14 mouse cellular contexts compared by ENCODE assay signal in the genomic region with DNA sequence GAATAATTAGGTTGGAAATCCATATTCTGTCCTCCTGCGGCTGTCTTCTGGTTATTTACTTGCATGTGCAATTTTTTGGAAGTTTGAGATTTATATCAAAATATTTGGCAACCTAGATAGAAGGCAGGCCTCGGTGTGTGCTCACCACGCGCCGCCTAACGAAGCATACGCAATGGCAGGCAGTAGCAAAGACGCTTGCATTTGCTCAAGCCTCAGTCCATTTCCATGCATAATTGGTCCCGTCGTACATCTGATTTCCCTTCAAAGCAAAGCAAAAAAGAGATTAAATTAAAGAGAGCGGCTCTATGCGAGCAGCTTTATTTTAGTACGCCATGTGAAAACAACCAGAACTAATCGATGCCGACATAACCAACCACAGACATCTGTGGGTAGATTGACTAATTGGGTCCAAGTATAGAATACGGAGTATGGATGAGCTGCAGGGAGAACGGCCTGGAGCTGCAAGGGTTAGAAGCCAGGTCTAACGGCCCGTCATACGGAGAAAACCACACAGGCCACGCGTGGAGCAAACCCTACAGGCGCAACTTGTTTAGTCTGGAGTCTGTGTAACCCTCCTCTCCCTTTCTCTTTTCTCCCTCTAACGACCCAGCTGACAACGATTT. TPM values are rescaled to one million over a fixed set of nuclear protein-coding genes. Genes with fewer than 3 reads are reported as not detected.
DNase-seq lines count a peak whose midpoint lies in the region; ATAC-seq and TF ChIP-seq lines count a peak whose summit lies in the region.
"Had no signal": no experiment of that assay in that cellular context is flagged by ENCODE, and none has a peak within 500 bp of the region (broad histone marks: within the 10 kb centered on the region; RNA-seq: fewer than 3 reads in every experiment).

No protein-coding gene starts in this region.

- WGBS in embryonic facial prominence, embryonic 10.5 days = 62% methylated on average over 25 of the region's 25 CpGs
- WGBS in forebrain, embryonic 16.5 days = 16% methylated on average over 25 of the region's 25 CpGs
- WGBS in midbrain, postnatal 0 days = 35% methylated on average over 25 of the region's 25 CpGs

- DNase-seq in left cerebral cortex, adult 2 months (ENCODE audit: extremely low spot score in 1 of 2, low spot score in 2 of 2) = no peak
- no peak for DNase-seq in left cerebral cortex, adult 11 months (ENCODE audit: low spot score)
- DNase-seq in embryonic facial prominence, embryonic 10.5 days (ENCODE audit: low spot score) = peak; percentile 35
- DNase-seq in midbrain, postnatal 0 days (ENCODE audit: low spot score) = peak; percentile 28
- no peak for DNase-seq in kidney, postnatal 10 days
- no peak for DNase-seq in cerebellum, postnatal 14 days
- no peak for DNase-seq in testis, postnatal 14 days (ENCODE audit: low spot score)
- DNase-seq: gastrocnemius, postnatal 25 days; heart, postnatal 10 days; right cerebral cortex, postnatal 25 days had no signal

- peak; percentile 81 for ATAC-seq in forebrain, embryonic 16.5 days
- ATAC-seq in midbrain, postnatal 0 days (ENCODE audit: low FRiP score) = peak; percentile 62; the same call in 1 of the 2 replicates
- ATAC-seq: CD4-positive, CD25-positive, alpha-beta regulatory T cell, adult 4 months had no signal

- H3K4me3 ChIP-seq in left cerebral cortex, adult 2 months = no peak overlapping the region
- H3K4me3 ChIP-seq in embryonic facial prominence, embryonic 10.5 days = no peak overlapping the region
- peak overlapping the region; percentile 28 for H3K4me3 ChIP-seq in forebrain, embryonic 16.5 days (replicated peaks; ENCODE audit: low read length)
- no peak overlapping the region for H3K4me3 ChIP-seq in midbrain, postnatal 0 days (ENCODE audit: low read depth, low read length)
- H3K4me3 ChIP-seq: lung, embryonic 15.5 days had no signal

- peaks cover 17% of the 10 kb centered on the region for H3K4me1 ChIP-seq in embryonic facial prominence, embryonic 10.5 days
- H3K4me1 ChIP-seq in forebrain, embryonic 16.5 days (replicated peaks; ENCODE audit: control insufficient read depth, insufficient read depth, low read length) = peaks cover 11% of the 10 kb centered on the region
- peaks cover 4% of the 10 kb centered on the region; the same call in 1 of the 2 replicates for H3K4me1 ChIP-seq in midbrain, postnatal 0 days (ENCODE audit: insufficient read depth, low read length)

- no peaks in the 10 kb centered on the region for H3K36me3 ChIP-seq in embryonic facial prominence, embryonic 10.5 days (replicated peaks)
- H3K36me3 ChIP-seq in forebrain, embryonic 16.5 days (ENCODE audit: control insufficient read depth, insufficient read depth) = no peaks in the 10 kb centered on the region
- H3K36me3 ChIP-seq in midbrain, postnatal 0 days (ENCODE audit: insufficient read depth, low read length) = no peaks in the 10 kb centered on the region
- H3K36me3 ChIP-seq: lung, embryonic 15.5 days had no signal

- peak overlapping the region; percentile 45 for H3K27ac ChIP-seq in left cerebral cortex, adult 2 months
- H3K27ac ChIP-seq in embryonic facial prominence, embryonic 10.5 days (replicated peaks) = no peak overlapping the region
- H3K27ac ChIP-seq in forebrain, embryonic 16.5 days (ENCODE audit: low read length) = peak overlapping the region; percentile 33
- H3K27ac ChIP-seq in midbrain, postnatal 0 days (ENCODE audit: low read depth, low read length) = no peak overlapping the region
- H3K27ac ChIP-seq: stomach, postnatal 0 days had no signal

- H3K4me2 ChIP-seq in forebrain, embryonic 16.5 days (ENCODE audit: low read length) = peak overlapping the region; percentile 48
- H3K4me2 ChIP-seq in midbrain, postnatal 0 days (ENCODE audit: low read depth, low read length, poor library complexity, severe bottlenecking) = 0 out of 2 replicates have a peak overlapping the region, but pooled peaks have one; percentile 1
- H3K4me2 ChIP-seq: lung, embryonic 15.5 days had no signal

- H3K9ac ChIP-seq in forebrain, embryonic 16.5 days (replicated peaks; ENCODE audit: low read depth, low read length) = 0 out of 2 replicates have a peak overlapping the region, but pooled peaks have one; percentile 37
- no peak overlapping the region for H3K9ac ChIP-seq in midbrain, postnatal 0 days (replicated peaks; ENCODE audit: low read length, poor library complexity, severe bottlenecking)
- H3K9ac ChIP-seq: lung, embryonic 15.5 days had no signal

- H3K9me3 ChIP-seq in embryonic facial prominence, embryonic 10.5 days = no peaks in the 10 kb centered on the region
- H3K9me3 ChIP-seq in forebrain, embryonic 16.5 days (ENCODE audit: control insufficient read depth, low read length) = no peaks in the 10 kb centered on the region
- H3K9me3 ChIP-seq in midbrain, postnatal 0 days (ENCODE audit: low read length) = no peaks in the 10 kb centered on the region
- H3K9me3 ChIP-seq: lung, embryonic 15.5 days had no signal

- H3K27me3 ChIP-seq in embryonic facial prominence, embryonic 10.5 days (replicated peaks; ENCODE audit: low read depth, poor library complexity, severe bottlenecking) = no peaks in the 10 kb centered on the region
- no peaks in the 10 kb centered on the region for H3K27me3 ChIP-seq in forebrain, embryonic 16.5 days (replicated peaks; ENCODE audit: control insufficient read depth, insufficient read depth, low read length)
- H3K27me3 ChIP-seq in midbrain, postnatal 0 days (ENCODE audit: insufficient read depth, low read length) = no peaks in the 10 kb centered on the region
- H3K27me3 ChIP-seq: lung, embryonic 15.5 days had no signal

- intact Hi-C loops in left cerebral cortex, adult 2 months (cut with DNase I) = no loop called here

- no peak for TF ChIP-seq CTCF in left cerebral cortex, adult 2 months (IDR thresholded peaks at IDR 0.05)
- no peak for TF ChIP-seq CTCF in midbrain, postnatal 0 days (IDR thresholded peaks at IDR 0.05)

RNA-seq across cellular contexts. Expression of a gene that starts 55.2 kb away (rescaled TPM):
- 100 to 1,000 TPM; 457 to 494 TPM for total RNA-seq in left cerebral cortex, adult 2 months (2021)
- 487 and 499 TPM in 2 replicates for polyA plus RNA-seq in embryonic facial prominence, embryonic 10.5 days (2016; fragmentation: Nextera tagmentation; extraction: Ambion mirVana)
- 288 and 293 TPM in 2 replicates for polyA plus RNA-seq in forebrain, embryonic 16.5 days (2015; fragmentation: Nextera tagmentation; extraction: Ambion mirVana)
- total RNA-seq in midbrain, postnatal 0 days (2014; rRNA removed) = 273 and 342 TPM in 2 replicates
- 346 and 367 TPM in 2 replicates for polyA plus RNA-seq in midbrain, postnatal 0 days (2015; fragmentation: Nextera tagmentation; extraction: Ambion mirVana)

Comparison
In these comparisons a context has a peak if more than half of its experiments do, and no peak if none do; other contexts are left out.
1. DNase-seq: peak in embryonic facial prominence, embryonic 10.5 days (single experiment) and midbrain, postnatal 0 days (single experiment); none in left cerebral cortex, adult 2 months (0 of 2), left cerebral cortex, adult 11 months (single experiment), kidney, postnatal 10 days (single experiment), cerebellum, postnatal 14 days (0 of 2) and testis, postnatal 14 days (single experiment).
2. H3K27ac ChIP-seq: peak in left cerebral cortex, adult 2 months (single experiment) and forebrain, embryonic 16.5 days (single experiment); none in embryonic facial prominence, embryonic 10.5 days (single experiment) and midbrain, postnatal 0 days (single experiment).